Comparison of ENCODE assay signal across 21 mouse cellular contexts in the genomic region with DNA sequence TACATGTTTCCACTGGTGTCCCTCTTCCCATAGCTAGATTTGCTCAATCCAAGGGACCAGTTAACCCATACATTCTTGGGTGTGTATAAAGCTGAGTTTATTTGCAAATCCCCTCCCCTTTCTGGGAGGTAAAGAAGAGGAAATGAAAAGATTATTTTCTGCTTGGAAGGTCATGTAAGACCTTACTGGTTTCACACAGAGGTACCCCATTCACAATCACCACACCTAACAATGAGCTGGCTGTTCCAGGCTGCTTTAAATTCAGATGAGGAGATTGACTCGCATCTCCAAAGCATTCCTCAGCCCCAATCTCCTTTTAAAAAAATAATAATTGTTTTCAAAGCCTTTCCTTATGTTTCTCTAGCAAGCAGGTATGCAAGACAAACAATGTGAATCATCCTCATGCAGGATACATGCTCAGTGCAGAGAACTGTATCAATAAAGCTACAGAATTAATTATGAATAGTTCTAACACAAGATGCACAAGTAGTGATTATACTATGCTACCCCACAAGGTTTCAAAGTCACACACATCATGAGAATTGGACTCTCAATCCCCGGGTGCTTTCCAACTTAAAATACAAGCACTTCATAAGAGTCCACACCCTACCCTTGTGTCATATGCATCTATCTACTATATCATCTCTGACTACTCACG.
A peak's percentile ranks its signal among the peaks of the same experiment; 100 is the strongest.
DNase-seq lines count a peak whose midpoint lies in the region; ATAC-seq and TF ChIP-seq lines count a peak whose summit lies in the region.
"Had no signal": no experiment of that assay in that cellular context is flagged by ENCODE, and none has a peak within 500 bp of the region (broad histone marks: within the 10 kb centered on the region; RNA-seq: fewer than 3 reads in every experiment).

No protein-coding gene starts in this region.

- no peak for DNase-seq in hindbrain, embryonic 10.5 days (ENCODE audit: low spot score)
- DNase-seq in brain, embryonic 14.5 days (ENCODE audit: low read depth): peak; percentile 78
- DNase-seq in forebrain, embryonic 11.5 days (ENCODE audit: low spot score): peak; percentile 54
- DNase-seq in retina, embryonic 14.5 days (ENCODE audit: low spot score): no peak
- no peak for DNase-seq in kidney, adult 18-20 months
- DNase-seq: adrenal gland, postnatal 36 days; cerebellum, adult 11 months; cerebellum, adult 9-11 months; heart, postnatal 4 days; kidney, postnatal 36 days; liver, embryonic 13.5 days; lung, adult 2 months; lung, postnatal 14 days; thymus, postnatal 25 days had no signal

- TF ChIP-seq POLR2A in brain, embryonic 14.5 days (IDR thresholded peaks at IDR 0.05; ENCODE audit: borderline replicate concordance, extremely low read depth, insufficient read depth, insufficient read length, poor library complexity, severe bottlenecking): no peak

- no peaks in the 10 kb centered on the region for H3K27me3 ChIP-seq in hindbrain, embryonic 12.5 days
- no peaks in the 10 kb centered on the region for H3K27me3 ChIP-seq in hindbrain, embryonic 10.5 days (ENCODE audit: insufficient read depth, poor library complexity, severe bottlenecking)
- H3K27me3 ChIP-seq in forebrain, embryonic 11.5 days (ENCODE audit: control insufficient read depth, insufficient read depth, low read length): no peaks in the 10 kb centered on the region
- H3K27me3 ChIP-seq in hindbrain, embryonic 15.5 days: no peaks in the 10 kb centered on the region
- H3K27me3 ChIP-seq: embryonic facial prominence, embryonic 13.5 days; heart, embryonic 15.5 days; intestine, embryonic 15.5 days; liver, embryonic 13.5 days; megakaryocyte, embryonic 14.5 days; stomach, embryonic 15.5 days had no signal

- no peaks in the 10 kb centered on the region for H3K36me3 ChIP-seq in hindbrain, embryonic 12.5 days
- H3K36me3 ChIP-seq in hindbrain, embryonic 10.5 days: no peaks in the 10 kb centered on the region
- H3K36me3 ChIP-seq in forebrain, embryonic 11.5 days (ENCODE audit: control insufficient read depth, insufficient read depth, low read length): no peaks in the 10 kb centered on the region
- H3K36me3 ChIP-seq in hindbrain, embryonic 15.5 days: no peaks in the 10 kb centered on the region
- H3K36me3 ChIP-seq: embryonic facial prominence, embryonic 13.5 days; heart, embryonic 15.5 days; intestine, embryonic 15.5 days; liver, embryonic 13.5 days; stomach, embryonic 15.5 days had no signal

- no peak overlapping the region for H3K9ac ChIP-seq in hindbrain, embryonic 12.5 days
- no peak overlapping the region for H3K9ac ChIP-seq in forebrain, embryonic 11.5 days (ENCODE audit: low read length)
- no peak overlapping the region for H3K9ac ChIP-seq in hindbrain, embryonic 15.5 days
- H3K9ac ChIP-seq: embryonic facial prominence, embryonic 13.5 days; heart, embryonic 15.5 days; intestine, embryonic 15.5 days; liver, embryonic 13.5 days; stomach, embryonic 15.5 days had no signal

- no peaks in the 10 kb centered on the region for H3K4me1 ChIP-seq in hindbrain, embryonic 12.5 days
- H3K4me1 ChIP-seq in hindbrain, embryonic 10.5 days (replicated peaks): peaks cover 12% of the 10 kb centered on the region
- peaks cover 2% of the 10 kb centered on the region; the same call in 1 of the 2 replicates for H3K4me1 ChIP-seq in forebrain, embryonic 11.5 days (replicated peaks; ENCODE audit: control insufficient read depth, insufficient read depth, low read length)
- H3K4me1 ChIP-seq in hindbrain, embryonic 15.5 days (replicated peaks): no peaks in the 10 kb centered on the region
- H3K4me1 ChIP-seq: embryonic facial prominence, embryonic 13.5 days; heart, embryonic 15.5 days; intestine, embryonic 15.5 days; liver, embryonic 13.5 days; megakaryocyte, embryonic 14.5 days; stomach, embryonic 15.5 days had no signal

- TF ChIP-seq CTCF in brain, embryonic 14.5 days (IDR thresholded peaks at IDR 0.05; ENCODE audit: borderline replicate concordance, extremely low read depth, insufficient read depth, insufficient read length): no peak

- ATAC-seq in hindbrain, embryonic 12.5 days (ENCODE audit: low FRiP score): peak; percentile 74
- peak; percentile 92 for ATAC-seq in forebrain, embryonic 11.5 days (replicated peaks; ENCODE audit: low FRiP score)
- peak; percentile 51; the same call in 1 of the 2 replicates for ATAC-seq in hindbrain, embryonic 15.5 days (ENCODE audit: low FRiP score, low read depth)
- ATAC-seq: intestine, embryonic 15.5 days had no signal

- H3K4me3 ChIP-seq in hindbrain, embryonic 12.5 days: no peak overlapping the region
- no peak overlapping the region for H3K4me3 ChIP-seq in hindbrain, embryonic 10.5 days
- no peak overlapping the region for H3K4me3 ChIP-seq in forebrain, embryonic 11.5 days (ENCODE audit: low read depth, low read length)
- no peak overlapping the region for H3K4me3 ChIP-seq in hindbrain, embryonic 15.5 days
- H3K4me3 ChIP-seq: embryonic facial prominence, embryonic 13.5 days; heart, embryonic 15.5 days; intestine, embryonic 15.5 days; liver, embryonic 13.5 days; megakaryocyte, embryonic 14.5 days; stomach, embryonic 15.5 days had no signal

- no peak overlapping the region for H3K4me2 ChIP-seq in hindbrain, embryonic 12.5 days (replicated peaks)
- no peak overlapping the region for H3K4me2 ChIP-seq in forebrain, embryonic 11.5 days (ENCODE audit: low read depth, low read length, severe bottlenecking)
- H3K4me2 ChIP-seq in hindbrain, embryonic 15.5 days: no peak overlapping the region
- H3K4me2 ChIP-seq: embryonic facial prominence, embryonic 13.5 days; heart, embryonic 15.5 days; intestine, embryonic 15.5 days; liver, embryonic 13.5 days; stomach, embryonic 15.5 days had no signal

- no peak overlapping the region for H3K27ac ChIP-seq in hindbrain, embryonic 12.5 days
- H3K27ac ChIP-seq in hindbrain, embryonic 10.5 days: no peak overlapping the region
- 0 out of 2 replicates have a peak overlapping the region, but pooled peaks have one; percentile 47 for H3K27ac ChIP-seq in forebrain, embryonic 11.5 days (ENCODE audit: low read depth, low read length)
- no peak overlapping the region for H3K27ac ChIP-seq in hindbrain, embryonic 15.5 days (replicated peaks)
- H3K27ac ChIP-seq: embryonic facial prominence, embryonic 13.5 days; heart, embryonic 15.5 days; intestine, embryonic 15.5 days; liver, embryonic 13.5 days; stomach, embryonic 15.5 days had no signal

- H3K9me3 ChIP-seq in hindbrain, embryonic 12.5 days (replicated peaks): no peaks in the 10 kb centered on the region
- H3K9me3 ChIP-seq in hindbrain, embryonic 10.5 days: no peaks in the 10 kb centered on the region
- H3K9me3 ChIP-seq in forebrain, embryonic 11.5 days (ENCODE audit: control insufficient read depth, low read length): no peaks in the 10 kb centered on the region
- no peaks in the 10 kb centered on the region for H3K9me3 ChIP-seq in hindbrain, embryonic 15.5 days
- H3K9me3 ChIP-seq: embryonic facial prominence, embryonic 13.5 days; heart, embryonic 15.5 days; intestine, embryonic 15.5 days; liver, embryonic 13.5 days; stomach, embryonic 15.5 days had no signal

- WGBS in hindbrain, embryonic 12.5 days: 50% methylated on average over 3 of the region's 3 CpGs
- 62% methylated on average over 3 of the region's 3 CpGs for WGBS in hindbrain, embryonic 10.5 days
- 31% methylated on average over 3 of the region's 3 CpGs for WGBS in forebrain, embryonic 11.5 days
- 47% methylated on average over 3 of the region's 3 CpGs for WGBS in hindbrain, embryonic 15.5 days

Comparison
In these comparisons a context has a peak if more than half of its experiments do, and no peak if none do; other contexts are left out.
1. DNase-seq: peak in brain, embryonic 14.5 days (single experiment) and forebrain, embryonic 11.5 days (single experiment); none in hindbrain, embryonic 10.5 days (single experiment), retina, embryonic 14.5 days (single experiment) and kidney, adult 18-20 months (single experiment).
2. Peak in every context shown above with its lines, with median percentiles within 50 percentile points of each other: ATAC-seq.